Mouse (Mus musculus) embryonic facial prominence, embryonic 11.5 days (tissue): ENCODE data around the gene Shank2. TPM values are rescaled to one million over a fixed set of nuclear protein-coding genes. Genes with fewer than 3 reads are reported as not detected.

Experiments used
- ATAC-seq: fragments of 200-750 bp; cut with Nextera tagmentation; replicated peaks from 2 replicates; pipeline ENCODE4 v1.8.0; 2017; ENCODE audit warnings: low read depth; ENCODE audit not compliant: insufficient number of reproducible peaks, low FRiP score, low TSS enrichment
- DNase-seq: peaks from one replicate; pipeline ENCODE4 v3.0.0-alpha.2; 2015; ENCODE audit warnings: low spot score
- H3K27ac ChIP-seq: fragments of 300-500 bp; sonication (generic); replicated peaks from 2 replicates; pipeline ENCODE4 v1.5.1; 2014; ENCODE audit warnings: mild to moderate bottlenecking, low read depth, low read length, control low read depth
- H3K27me3 ChIP-seq: fragments of 300-500 bp; sonication (generic); 2 replicates; pipeline ENCODE4 v1.6.1; 2014; ENCODE audit warnings: mild to moderate bottlenecking, low read length, moderate library complexity, mixed read lengths; ENCODE audit not compliant: control insufficient read depth, insufficient read depth
- H3K36me3 ChIP-seq: fragments of 300-500 bp; sonication (generic); replicated peaks from 2 replicates; pipeline ENCODE4 v1.6.1; 2014; ENCODE audit warnings: low read depth, mild to moderate bottlenecking, low read length, moderate library complexity, mixed read lengths; ENCODE audit not compliant: control insufficient read depth, insufficient read depth
- H3K4me1 ChIP-seq: fragments of 300-500 bp; sonication (generic); 2 replicates; pipeline ENCODE4 v1.6.1; 2014; ENCODE audit warnings: low read length, mixed read lengths; ENCODE audit not compliant: control insufficient read depth, insufficient read depth
- H3K4me2 ChIP-seq: fragments of 300-500 bp; sonication (generic); 2 replicates; pipeline ENCODE4 v1.6.1; 2014; ENCODE audit warnings: low read depth, mild to moderate bottlenecking, control low read depth, low read length, moderate library complexity
- H3K4me3 ChIP-seq: fragments of 300-500 bp; sonication (generic); 2 replicates; pipeline ENCODE4 v1.5.1; 2014; ENCODE audit warnings: low read depth, low read length, control low read depth
- H3K9ac ChIP-seq: fragments of 300-500 bp; sonication (generic); replicated peaks from 2 replicates; pipeline ENCODE4 v1.6.1; 2014; ENCODE audit warnings: mild to moderate bottlenecking, control low read depth, low read length
- H3K9me3 ChIP-seq: fragments of 300-500 bp; sonication (generic); replicated peaks from 2 replicates; pipeline ENCODE4 v1.6.1; 2016; ENCODE audit warnings: mild to moderate bottlenecking, low read length, inconsistent platforms, mixed read lengths; ENCODE audit not compliant: control insufficient read depth
- WGBS: fragments of 180-500 bp; shearing (Covaris S2); extraction: QIAGEN DNeasy Blood & Tissue Kit; methylation state at CpG from one replicate; pipeline ENCODE4 v1.1.7; 2014; 5-methylcytosine and 5-hydroxymethylcytosine counted together
- polyA plus RNA-seq: library from polyadenylated mRNA; unstranded; fragments of >200 nt; fragmentation: Nextera tagmentation; extraction: Ambion mirVana; gene quantifications from 2 replicates; pipeline ENCODE4 v1.2.1, GENCODE M21; 2014

Gene Shank2
- polyA plus RNA-seq, 1 experiment from 2014 or later: 1.3 TPM

DNA sequence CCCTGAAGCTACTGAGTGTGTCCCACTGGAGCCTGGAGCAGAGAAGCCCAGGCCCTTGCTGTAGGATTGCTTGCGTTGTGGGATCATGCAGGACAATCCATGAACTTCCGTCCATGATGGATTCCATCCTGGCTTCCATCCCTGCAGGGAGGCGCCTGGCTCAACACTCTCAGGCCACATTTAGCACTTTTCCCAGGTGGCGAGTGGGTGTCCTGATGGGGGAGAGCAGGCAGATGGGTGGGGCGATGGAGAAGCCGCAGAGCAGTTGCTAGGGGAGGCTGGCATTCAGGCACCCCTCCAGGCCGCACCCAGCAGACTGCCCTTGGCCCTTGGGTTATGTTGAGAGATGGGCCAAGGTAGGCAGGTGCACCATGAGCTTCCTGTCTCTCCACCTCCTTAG lies 266.6 kb downstream of the Shank2 start:
- no peak for ATAC-seq
- WGBS: 81% methylated on average over 7 of the region's 7 CpGs
- no peaks in the 10 kb centered on the region for H3K27me3 ChIP-seq
- H3K4me2 ChIP-seq: no peak overlapping the region
- H3K4me3 ChIP-seq: no peak overlapping the region
- no peak overlapping the region for H3K9ac ChIP-seq
- H3K27ac ChIP-seq: no peak overlapping the region
- no peaks in the 10 kb centered on the region for H3K4me1 ChIP-seq
- DNase-seq: no peak
- no peaks in the 10 kb centered on the region for H3K36me3 ChIP-seq
- no peaks in the 10 kb centered on the region for H3K9me3 ChIP-seq

DNA sequence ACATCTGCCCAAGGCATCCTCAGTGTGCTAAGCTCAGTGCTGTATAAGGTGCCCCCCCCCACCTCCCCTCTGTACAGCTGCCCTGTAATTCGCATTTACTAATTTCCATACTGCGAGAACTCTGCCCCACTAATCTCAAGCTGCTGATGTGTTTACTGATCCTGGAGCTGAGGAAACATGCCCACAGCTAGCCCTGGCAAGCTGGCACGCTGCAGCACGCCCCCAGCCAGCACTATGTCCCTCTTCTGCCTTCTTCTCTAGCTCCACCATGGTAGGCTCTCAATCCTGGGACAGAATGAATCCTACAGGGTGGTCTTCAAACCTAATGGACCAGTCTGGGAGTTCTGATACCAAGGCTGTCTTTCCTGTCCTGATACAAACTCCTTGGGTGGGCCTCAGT lies 267.1 kb downstream of the Shank2 start:
- WGBS: 72% methylated on average over 4 of the region's 4 CpGs
- DNase-seq (no peak), ATAC-seq (no peak)
- no peak overlapping the region for H3K9ac ChIP-seq
- H3K4me1 ChIP-seq: no peaks in the 10 kb centered on the region
- no peaks in the 10 kb centered on the region for H3K27me3 ChIP-seq
- no peaks in the 10 kb centered on the region for H3K36me3 ChIP-seq
- H3K4me3 ChIP-seq: no peak overlapping the region
- no peaks in the 10 kb centered on the region for H3K9me3 ChIP-seq
- no peak overlapping the region for H3K27ac ChIP-seq
- no peak overlapping the region for H3K4me2 ChIP-seq

DNA sequence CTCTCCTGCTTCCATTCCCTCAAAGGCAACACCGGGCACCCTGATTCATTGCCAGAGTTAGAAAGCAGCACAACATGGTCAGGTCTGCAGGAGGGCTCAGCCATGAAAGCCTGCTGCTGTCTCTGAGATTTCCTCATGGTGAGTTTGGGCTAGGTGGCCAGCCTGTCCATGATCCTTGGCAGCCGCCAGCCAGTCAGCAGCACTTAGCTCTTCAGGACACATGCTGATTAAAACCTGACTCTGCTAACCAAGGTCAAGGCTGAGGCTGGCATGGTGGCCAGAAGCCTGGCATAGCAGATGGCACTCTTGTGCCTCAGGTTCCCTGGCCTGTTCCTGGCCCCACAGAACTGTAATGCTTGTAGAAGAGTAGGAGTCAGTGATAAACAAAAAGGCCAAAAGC lies 269.3 kb downstream of the Shank2 start:
- no peak overlapping the region for H3K27ac ChIP-seq
- DNase-seq (no peak), ATAC-seq (no peak)
- H3K4me1 ChIP-seq: no peaks in the 10 kb centered on the region
- no peaks in the 10 kb centered on the region for H3K27me3 ChIP-seq
- no peak overlapping the region for H3K4me2 ChIP-seq
- no peak overlapping the region for H3K9ac ChIP-seq
- no peaks in the 10 kb centered on the region for H3K9me3 ChIP-seq
- H3K36me3 ChIP-seq: no peaks in the 10 kb centered on the region
- 85% methylated on average over 2 of the region's 2 CpGs for WGBS
- H3K4me3 ChIP-seq: no peak overlapping the region

DNA sequence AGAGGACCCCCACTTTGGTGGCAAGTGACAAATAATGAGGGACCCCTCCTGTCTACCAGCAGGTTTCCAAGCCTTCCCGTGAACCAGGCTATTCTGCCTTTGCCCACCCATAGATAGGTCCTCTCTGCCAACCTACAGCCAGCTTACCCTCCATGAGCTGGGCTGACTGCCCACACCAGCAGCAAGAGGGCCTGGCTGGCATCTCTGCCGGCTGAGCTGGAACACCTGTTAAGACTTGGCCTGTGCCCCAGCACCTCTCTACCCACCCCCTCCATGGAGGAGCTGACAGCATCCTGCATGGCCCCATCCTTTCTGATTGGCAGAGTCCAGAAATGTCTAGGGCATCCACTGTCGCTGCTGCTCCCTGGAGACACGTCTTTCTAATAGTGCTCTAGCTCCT lies 277.0 kb downstream of the Shank2 start:
- H3K4me1 ChIP-seq: no peaks in the 10 kb centered on the region
- no peak for ATAC-seq
- no peaks in the 10 kb centered on the region for H3K36me3 ChIP-seq
- no peak overlapping the region for H3K9ac ChIP-seq
- 66% methylated on average over 4 of the region's 4 CpGs for WGBS
- no peak for DNase-seq
- H3K9me3 ChIP-seq: no peaks in the 10 kb centered on the region
- no peaks in the 10 kb centered on the region for H3K27me3 ChIP-seq
- no peak overlapping the region for H3K4me3 ChIP-seq
- H3K4me2 ChIP-seq: no peak overlapping the region
- H3K27ac ChIP-seq: no peak overlapping the region

DNA sequence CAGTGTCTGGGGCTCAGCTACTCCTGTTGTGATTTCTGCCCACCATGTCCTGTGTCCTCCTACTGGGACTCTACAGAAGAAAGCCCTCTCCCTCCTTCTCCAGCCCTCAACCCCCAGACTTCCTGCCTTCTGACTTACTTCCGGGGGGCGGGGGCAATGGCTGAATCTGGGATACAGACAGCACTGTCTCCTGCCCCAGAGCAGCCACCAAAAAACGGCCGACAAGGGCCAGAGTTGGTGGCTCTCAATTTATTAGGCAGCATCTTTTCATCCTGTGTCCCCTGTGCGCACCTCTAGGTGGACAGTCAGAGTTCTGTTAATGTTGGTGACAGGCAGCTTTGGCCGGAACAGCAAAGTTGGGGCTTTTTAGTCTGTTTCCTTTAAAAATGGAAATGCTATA lies 282.0 kb downstream of the Shank2 start:
- H3K4me2 ChIP-seq: peak overlapping the region; percentile 93
- DNase-seq (peak; percentile 41), ATAC-seq (peak; percentile 15; the same call in 1 of the 2 replicates)
- peak overlapping the region; percentile 79 for H3K9ac ChIP-seq
- 10% methylated on average over 6 of the region's 6 CpGs for WGBS
- peaks cover 2% of the 10 kb centered on the region; the same call in 1 of the 2 replicates for H3K4me1 ChIP-seq
- no peaks in the 10 kb centered on the region for H3K9me3 ChIP-seq
- peak overlapping the region; percentile 68 for H3K27ac ChIP-seq
- no peaks in the 10 kb centered on the region for H3K27me3 ChIP-seq
- H3K36me3 ChIP-seq: no peaks in the 10 kb centered on the region
- H3K4me3 ChIP-seq: peak overlapping the region; percentile 49

DNA sequence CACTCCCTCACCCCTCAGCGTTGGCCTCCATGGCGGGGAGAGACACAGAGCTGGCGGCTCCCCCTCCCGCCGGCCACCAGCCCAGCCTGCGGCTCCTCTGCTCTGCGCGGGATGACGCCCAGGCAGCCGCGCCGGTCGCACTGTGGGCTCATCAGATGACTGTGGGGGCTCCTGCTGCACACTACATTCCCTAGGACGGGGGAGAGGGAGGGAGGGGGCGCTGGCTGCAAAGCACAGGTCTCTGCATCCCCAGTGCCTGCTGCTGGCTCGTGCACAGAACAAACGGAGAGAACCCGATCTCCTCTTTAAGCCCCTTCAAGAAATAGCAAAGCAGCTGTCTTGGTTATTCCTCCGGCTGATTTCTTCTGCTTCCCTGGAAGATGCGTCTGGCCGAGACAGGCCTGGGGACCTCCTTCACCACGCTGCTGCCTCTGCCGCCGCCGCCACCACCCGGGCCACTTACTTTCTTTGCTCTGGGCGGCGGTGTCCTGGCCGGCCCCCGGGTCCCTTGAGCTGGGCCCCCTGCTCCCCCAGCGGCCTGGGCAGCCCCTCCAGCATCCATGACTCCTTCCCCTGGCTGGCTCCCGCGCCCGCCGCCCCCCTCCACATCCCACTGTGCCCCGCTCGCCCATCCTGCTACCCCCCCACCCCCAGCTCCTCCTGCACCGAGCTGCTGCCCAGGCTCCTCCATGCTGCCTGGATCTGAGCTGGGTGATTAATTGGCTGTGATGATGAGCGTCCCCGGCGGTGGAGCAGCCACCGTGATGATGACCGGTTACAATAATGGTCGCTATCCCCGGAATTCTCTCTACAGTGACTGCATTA lies 282.7 kb downstream of the Shank2 start:
- H3K4me3 ChIP-seq: peak overlapping the region; percentile 49
- peaks cover 2% of the 10 kb centered on the region; the same call in 1 of the 2 replicates for H3K4me1 ChIP-seq
- H3K4me2 ChIP-seq: peak overlapping the region; percentile 93
- H3K9ac ChIP-seq: peak overlapping the region; percentile 79
- ATAC-seq (peak; percentile 83), DNase-seq (peak; percentile 70)
- WGBS: under 1% methylated on average over 42 of the region's 45 CpGs
- no peaks in the 10 kb centered on the region for H3K9me3 ChIP-seq
- peak overlapping the region; percentile 68 for H3K27ac ChIP-seq
- H3K27me3 ChIP-seq: no peaks in the 10 kb centered on the region
- no peaks in the 10 kb centered on the region for H3K36me3 ChIP-seq

DNA sequence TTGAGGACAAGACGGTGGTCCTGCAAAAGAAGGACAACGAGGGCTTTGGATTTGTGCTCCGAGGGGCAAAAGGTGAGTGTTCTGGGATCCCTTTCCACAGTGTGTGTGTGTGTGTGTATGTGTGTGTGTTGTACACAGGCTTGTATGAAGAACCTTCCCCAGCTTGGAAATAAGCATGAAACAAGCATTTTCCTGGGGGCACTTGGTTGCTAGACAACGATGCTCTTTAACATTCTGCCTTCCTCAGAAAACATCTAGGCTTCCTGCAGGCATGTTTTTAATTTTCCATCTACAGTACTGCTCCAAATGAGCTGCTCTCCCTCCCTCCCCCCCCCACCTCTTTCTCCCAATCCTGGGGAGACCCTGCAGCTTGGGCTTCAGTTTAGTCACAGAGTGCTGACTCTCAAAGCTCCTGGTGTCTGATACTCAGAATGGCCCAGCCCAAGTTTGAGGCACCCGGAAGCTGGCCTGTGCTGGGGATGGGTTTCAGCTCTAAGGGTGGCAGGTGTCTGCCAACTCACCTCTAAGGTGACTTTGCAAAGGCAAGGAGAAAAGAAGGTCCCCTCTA lies 283.4 kb downstream of the Shank2 start:
- peak overlapping the region; percentile 68 for H3K27ac ChIP-seq
- peak overlapping the region; percentile 93 for H3K4me2 ChIP-seq
- H3K9me3 ChIP-seq: no peaks in the 10 kb centered on the region
- peaks cover 2% of the 10 kb centered on the region; the same call in 1 of the 2 replicates for H3K4me1 ChIP-seq
- 15% methylated on average over 5 of the region's 5 CpGs for WGBS
- peak overlapping the region; percentile 79 for H3K9ac ChIP-seq
- H3K36me3 ChIP-seq: no peaks in the 10 kb centered on the region
- DNase-seq (peak; percentile 63), ATAC-seq (0 out of 2 replicates have a peak, but pooled peaks have one; percentile 16)
- H3K27me3 ChIP-seq: no peaks in the 10 kb centered on the region
- peak overlapping the region; percentile 49 for H3K4me3 ChIP-seq

DNA sequence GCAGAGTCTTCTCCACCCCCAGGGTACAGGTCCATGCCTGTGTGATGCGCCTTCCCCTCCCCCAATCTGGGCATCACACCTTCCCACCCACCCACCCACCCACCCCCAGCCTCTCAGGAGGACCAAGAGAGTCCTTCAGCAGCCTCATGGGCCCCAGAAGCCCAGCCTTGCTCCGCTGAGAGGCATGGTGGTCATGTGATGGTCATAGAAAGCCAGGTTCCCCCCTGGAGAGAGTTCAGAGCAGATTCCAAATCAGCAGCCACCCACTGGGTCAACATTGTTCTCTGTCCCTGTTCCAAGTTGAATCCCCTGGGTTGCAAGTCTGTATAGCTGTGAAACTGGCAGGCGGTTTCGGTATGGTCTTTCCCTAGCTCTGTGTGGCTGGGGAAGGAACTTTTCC lies 284.2 kb downstream of the Shank2 start:
- H3K27ac ChIP-seq: no peak overlapping the region

More for the DNA sequence above, 284.2 kb downstream of the Shank2 start:
- DNase-seq (no peak), ATAC-seq (no peak)
- no peak overlapping the region for H3K4me3 ChIP-seq
- 84% methylated on average over 4 of the region's 4 CpGs for WGBS
- H3K4me2 ChIP-seq: no peak overlapping the region
- no peaks in the 10 kb centered on the region for H3K36me3 ChIP-seq
- no peaks in the 10 kb centered on the region for H3K9me3 ChIP-seq
- H3K9ac ChIP-seq: no peak overlapping the region
- H3K27me3 ChIP-seq: no peaks in the 10 kb centered on the region
- H3K4me1 ChIP-seq: peaks cover 2% of the 10 kb centered on the region; the same call in 1 of the 2 replicates
